Mouse (Mus musculus): ENCODE measurements around the gene Arid5a. TPM values are rescaled to one million over a fixed set of nuclear protein-coding genes. Genes with fewer than 3 reads are reported as not detected.

Arid5a gene
- polyA plus RNA-seq (2016; fragmentation: Nextera tagmentation; extraction: Ambion mirVana): 3.6 and 3.8 TPM in 2 replicates

- H3K4me1 ChIP-seq: peaks cover 27% of the 10 kb centered on the region
- ATAC-seq (ENCODE audit: low FRiP score): peak; percentile 92
- peak within 1 kb of the TSS; percentile 18; the same call in 1 of the 2 replicates for H3K27ac ChIP-seq
- H3K4me3 ChIP-seq: peak within 1 kb of the TSS; percentile 51
- H3K9ac ChIP-seq: peak within 1 kb of the TSS; percentile 64
- H3K36me3 ChIP-seq: no peaks in the 10 kb centered on the region
- 1% methylated on average over 65 of the region's 65 CpGs for WGBS
- H3K9me3 ChIP-seq (replicated peaks): no peaks in the 10 kb centered on the region
- H3K4me2 ChIP-seq (replicated peaks): peak within 1 kb of the TSS; percentile 94
- H3K27me3 ChIP-seq: peaks cover 31% of the 10 kb centered on the region
Measured at GRCm38 (mm10) chr1:36307495-36308280, at the start of gene Arid5a. Gene Arid5a, plus strand, starts transcription at chr1:36307733.

- Histone ChIP-seq H3K36me3 (no peaks in the 10 kb centered on the region), H3K4me2 (replicated peaks) (no peak overlapping the region), H3K27ac (no peak overlapping the region), H3K27me3 (peaks cover 20% of the 10 kb centered on the region; the same call in 1 of the 2 replicates), H3K4me1 (no peaks in the 10 kb centered on the region), H3K9me3 (replicated peaks) (0 out of 2 replicates have a peak, but pooled peaks cover 6% of the 10 kb centered on the region), H3K4me3 (no peak overlapping the region), H3K9ac (no peak overlapping the region)
- WGBS: 40% methylated on average over 2 of the region's 2 CpGs
- ATAC-seq (ENCODE audit: low FRiP score): no peak
Measured at GRCm38 (mm10) chr1:36258631-36259030, 48.9 kb upstream of the Arid5a start.

- Histone ChIP-seq H3K4me2 (replicated peaks) (no peak overlapping the region), H3K27ac (no peak overlapping the region), H3K4me1 (no peaks in the 10 kb centered on the region), H3K27me3 (peaks cover 17% of the 10 kb centered on the region; the same call in 1 of the 2 replicates), H3K4me3 (no peak overlapping the region), H3K9me3 (replicated peaks) (0 out of 2 replicates have a peak, but pooled peaks cover 6% of the 10 kb centered on the region), H3K36me3 (no peaks in the 10 kb centered on the region), H3K9ac (no peak overlapping the region)
- 96% methylated on average over 2 of the region's 2 CpGs for WGBS
- ATAC-seq (ENCODE audit: low FRiP score): no peak
Measured at GRCm38 (mm10) chr1:36259281-36259680, 48.3 kb upstream of the Arid5a start.

GRCm38 (mm10) chr1:36260418-36260817, 47.1 kb upstream of the Arid5a start:
- Histone ChIP-seq H3K27ac (no peak overlapping the region), H3K9ac (no peak overlapping the region), H3K4me2 (replicated peaks) (no peak overlapping the region), H3K27me3 (peaks cover 13% of the 10 kb centered on the region; the same call in 1 of the 2 replicates), H3K9me3 (replicated peaks) (0 out of 2 replicates have a peak, but pooled peaks cover 6% of the 10 kb centered on the region), H3K4me3 (no peak overlapping the region), H3K4me1 (no peaks in the 10 kb centered on the region), H3K36me3 (no peaks in the 10 kb centered on the region)
- ATAC-seq (ENCODE audit: low FRiP score): no peak
- whole genome bisulfite sequencing: 90% methylated on average over 1 of the region's 1 CpGs

GRCm38 (mm10) chr1:36261708-36262504, 45.6 kb upstream of the Arid5a start:
- Histone ChIP-seq H3K36me3 (no peaks in the 10 kb centered on the region), H3K9ac (no peak overlapping the region), H3K4me3 (no peak overlapping the region), H3K9me3 (replicated peaks) (no peaks in the 10 kb centered on the region), H3K4me2 (replicated peaks) (no peak overlapping the region), H3K4me1 (no peaks in the 10 kb centered on the region), H3K27ac (no peak overlapping the region), H3K27me3 (0 out of 2 replicates have a peak, but pooled peaks cover under 1% of the 10 kb centered on the region)
- no peak for ATAC-seq (ENCODE audit: low FRiP score)
- 86% methylated on average over 19 of the region's 19 CpGs for WGBS

- no peak overlapping the region for H3K4me2 ChIP-seq (replicated peaks)
- no peak overlapping the region for H3K4me3 ChIP-seq
- H3K27ac ChIP-seq: no peak overlapping the region
- ATAC-seq (ENCODE audit: low FRiP score): no peak
- H3K9ac ChIP-seq: no peak overlapping the region
- H3K9me3 ChIP-seq (replicated peaks): no peaks in the 10 kb centered on the region
- no peaks in the 10 kb centered on the region; the same call in 1 of the 2 replicates for H3K4me1 ChIP-seq
- H3K36me3 ChIP-seq: no peaks in the 10 kb centered on the region
- H3K27me3 ChIP-seq: peaks cover 6% of the 10 kb centered on the region
- WGBS: 73% methylated on average over 13 of the region's 13 CpGs
Measured at GRCm38 (mm10) chr1:36263833-36264488, 43.6 kb upstream of the Arid5a start.

- Histone ChIP-seq H3K36me3 (no peaks in the 10 kb centered on the region), H3K27me3 (peaks cover 22% of the 10 kb centered on the region), H3K4me1 (peaks cover 6% of the 10 kb centered on the region; the same call in 1 of the 2 replicates), H3K4me2 (replicated peaks) (no peak overlapping the region), H3K27ac (no peak overlapping the region), H3K9ac (no peak overlapping the region), H3K4me3 (no peak overlapping the region), H3K9me3 (replicated peaks) (no peaks in the 10 kb centered on the region)
- no peak for ATAC-seq (ENCODE audit: low FRiP score)
- WGBS: 89% methylated on average over 6 of the region's 6 CpGs
Measured at GRCm38 (mm10) chr1:36266293-36266692, 41.2 kb upstream of the Arid5a start.

- no peak for ATAC-seq (ENCODE audit: low FRiP score)
- 97% methylated on average over 3 of the region's 3 CpGs for WGBS
- Histone ChIP-seq H3K36me3 (no peaks in the 10 kb centered on the region), H3K4me3 (no peak overlapping the region), H3K4me2 (replicated peaks) (no peak overlapping the region), H3K27ac (no peak overlapping the region), H3K27me3 (peaks cover 22% of the 10 kb centered on the region), H3K4me1 (peaks cover 6% of the 10 kb centered on the region; the same call in 1 of the 2 replicates), H3K9me3 (replicated peaks) (no peaks in the 10 kb centered on the region), H3K9ac (no peak overlapping the region)
Measured at GRCm38 (mm10) chr1:36267595-36267994, 39.9 kb upstream of the Arid5a start.

GRCm38 (mm10) chr1:36269121-36269795, 38.3 kb upstream of the Arid5a start:
- peaks cover 22% of the 10 kb centered on the region for H3K27me3 ChIP-seq
- peak overlapping the region; percentile 18; the same call in 1 of the 2 replicates for H3K4me3 ChIP-seq
- no peaks in the 10 kb centered on the region for H3K36me3 ChIP-seq
- 39% methylated on average over 54 of the region's 54 CpGs for WGBS
- H3K27ac ChIP-seq: no peak overlapping the region
- no peak for ATAC-seq (ENCODE audit: low FRiP score)
- H3K9me3 ChIP-seq (replicated peaks): no peaks in the 10 kb centered on the region
- peak overlapping the region; percentile 33 for H3K4me2 ChIP-seq (replicated peaks)
- peaks cover 6% of the 10 kb centered on the region; the same call in 1 of the 2 replicates for H3K4me1 ChIP-seq
- no peak overlapping the region for H3K9ac ChIP-seq

- no peak for ATAC-seq (ENCODE audit: low FRiP score)
- Histone ChIP-seq H3K4me1 (peaks cover 6% of the 10 kb centered on the region; the same call in 1 of the 2 replicates), H3K27ac (no peak overlapping the region), H3K36me3 (no peaks in the 10 kb centered on the region), H3K9ac (no peak overlapping the region), H3K9me3 (replicated peaks) (no peaks in the 10 kb centered on the region), H3K27me3 (peaks cover 22% of the 10 kb centered on the region), H3K4me2 (replicated peaks) (no peak overlapping the region), H3K4me3 (no peak overlapping the region)
- 53% methylated on average over 3 of the region's 3 CpGs for WGBS
Measured at GRCm38 (mm10) chr1:36270666-36271065, 36.9 kb upstream of the Arid5a start.

GRCm38 (mm10) chr1:36271516-36272230, 35.9 kb upstream of the Arid5a start:
- Histone ChIP-seq H3K36me3 (no peaks in the 10 kb centered on the region), H3K9me3 (replicated peaks) (no peaks in the 10 kb centered on the region), H3K9ac (no peak overlapping the region), H3K4me3 (no peak overlapping the region), H3K27ac (no peak overlapping the region), H3K4me2 (replicated peaks) (no peak overlapping the region), H3K4me1 (peaks cover 6% of the 10 kb centered on the region; the same call in 1 of the 2 replicates), H3K27me3 (peaks cover 22% of the 10 kb centered on the region)
- no peak for ATAC-seq (ENCODE audit: low FRiP score)
- 76% methylated on average over 8 of the region's 8 CpGs for whole genome bisulfite sequencing
